Mouse (Mus musculus): Measurements from ENCODE around the gene Ptk6. TPM values are rescaled to one million over a fixed set of nuclear protein-coding genes. Genes with fewer than 3 reads are reported as not detected.

Gene Ptk6
- not detected in 2 replicates for polyA plus RNA-seq (2021; fragmentation: Nextera tagmentation)
- long read RNA-seq, experiment 1: 0 reads
- long read RNA-seq, experiment 2: 0 reads

GRCm38 (mm10) chr2:181202422-181202821 is at the start of gene Ptk6:
Ptk6 (minus strand) TSS chr2:181202789.

GRCm38 (mm10) chr2:181241602-181242313 is 39.2 kb upstream of the Ptk6 start, which contains the start of gene Helz2:
Helz2 (minus strand) TSS chr2:181242027.

GRCm38 (mm10) chr2:181219538-181220216 is 17.1 kb upstream of the Ptk6 start, which contains the start of gene Fndc11:
Fndc11 (plus strand) TSS chr2:181220013.

DNA sequence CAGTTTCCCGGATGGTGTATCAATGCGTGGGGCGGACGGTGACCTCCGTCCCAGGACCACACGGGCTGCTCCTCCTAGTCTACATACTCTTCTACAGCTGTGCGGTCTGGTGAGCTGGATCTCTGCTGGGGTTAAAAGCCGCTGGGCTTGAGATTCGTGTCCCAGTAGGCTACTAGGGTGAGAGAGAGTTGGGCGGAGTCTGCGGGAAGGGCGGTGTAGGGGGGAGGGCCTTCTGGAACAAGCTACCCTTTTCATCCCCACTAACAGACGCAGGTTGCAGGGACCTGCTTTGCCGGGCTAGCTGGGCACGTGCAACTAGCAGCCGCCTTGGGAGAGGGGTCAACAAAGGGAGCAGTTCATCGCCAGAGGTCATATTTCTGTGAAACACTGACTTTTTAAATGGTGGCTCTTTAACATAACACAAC is 10.4 kb upstream of the Ptk6 start, which contains the start of gene Srms:
TSS of gene Srms (minus strand) at position 165 of the 425 bp plus-strand sequence.

DNA sequence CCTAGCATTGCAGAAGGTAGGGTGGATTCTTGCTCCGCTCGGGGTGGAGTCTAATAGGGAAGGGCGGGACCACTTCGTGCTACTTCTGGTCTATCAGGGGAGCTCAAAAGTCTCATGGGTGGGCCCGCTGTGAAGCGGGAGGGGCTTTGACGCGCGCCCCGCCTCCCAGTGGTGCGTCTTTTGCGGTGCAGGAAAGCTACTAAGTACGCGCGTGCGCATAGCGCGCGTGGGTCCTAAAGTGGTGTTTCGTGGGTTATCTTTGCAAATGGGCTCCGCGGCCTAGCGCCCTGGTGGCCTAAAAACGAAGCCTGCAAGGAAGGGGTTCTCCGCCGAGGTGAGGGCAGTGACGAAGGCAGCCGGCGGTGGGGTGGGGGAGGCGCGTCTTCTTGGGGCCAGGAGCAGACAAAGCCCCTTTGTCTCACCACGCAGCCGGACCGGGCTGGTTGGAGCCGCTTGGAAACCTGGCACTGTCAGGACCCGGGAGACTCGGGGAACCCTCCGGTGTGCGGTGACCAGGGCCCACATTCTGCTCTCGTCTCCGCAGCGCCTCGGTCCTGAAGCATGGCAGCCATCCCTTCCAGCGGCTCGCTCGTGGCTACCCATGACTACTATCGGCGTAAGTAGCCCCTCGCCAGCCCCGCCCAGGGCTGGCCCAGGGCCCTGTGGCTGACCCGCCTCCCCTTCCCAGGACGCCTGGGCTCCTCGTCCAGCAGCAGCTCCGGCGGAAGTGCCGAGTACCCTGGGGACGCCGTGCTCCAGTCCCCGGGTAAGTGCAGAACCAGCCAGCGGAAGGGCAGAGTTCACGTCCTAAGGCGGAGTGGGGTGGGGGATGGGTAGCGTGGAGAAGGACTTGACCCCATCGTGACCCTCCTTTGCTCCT is 15.2 kb downstream of the Ptk6 start, which contains the start of gene Ppdpf:
TSS of gene Ppdpf (plus strand) at position 127 of the 880 bp plus-strand sequence.

DNA sequence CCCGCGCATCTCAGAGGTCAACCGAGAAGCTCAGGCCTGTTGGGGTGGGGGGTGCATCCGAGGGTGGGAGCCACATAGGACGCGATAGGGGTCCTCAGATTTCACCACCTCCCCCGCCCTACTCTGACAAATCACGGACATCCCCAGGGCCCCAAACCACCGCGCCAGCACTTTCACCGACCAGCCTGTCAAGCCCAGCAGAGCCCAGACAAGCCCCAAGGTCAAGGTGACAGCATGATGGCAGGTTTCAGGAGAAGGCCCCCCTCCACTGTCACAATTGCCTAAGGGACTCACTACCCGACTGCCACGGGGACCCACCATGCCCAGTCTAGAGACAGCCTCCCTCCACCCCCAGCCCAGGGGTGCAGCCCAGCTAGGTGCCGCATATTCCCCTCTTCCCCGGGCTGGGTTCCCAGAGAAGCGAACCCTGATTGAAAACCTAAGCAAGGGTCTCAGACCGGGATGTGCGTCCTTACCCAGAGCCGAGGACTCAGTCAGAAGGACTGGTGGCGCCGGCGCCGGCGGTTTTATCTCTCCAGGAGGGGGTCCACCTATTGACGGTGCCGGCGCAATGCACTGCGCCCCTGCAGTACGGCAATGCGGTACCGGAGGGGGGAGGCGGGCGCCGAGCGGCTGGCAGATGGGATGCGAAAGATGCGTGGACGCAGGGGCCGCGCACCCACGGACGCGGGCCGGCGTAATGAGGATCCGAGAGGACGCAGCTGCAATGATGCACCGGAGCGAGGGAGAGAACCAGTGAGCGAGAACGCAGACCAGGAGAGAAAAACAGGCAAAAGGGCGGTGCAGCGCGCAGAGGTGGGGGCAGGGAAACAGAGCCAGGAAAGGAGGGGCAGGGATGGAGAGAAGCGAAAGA is 46.1 kb downstream of the Ptk6 start, which contains the start of gene Eef1a2:
TSS of gene Eef1a2 (minus strand) at position 767 of the 874 bp plus-strand sequence.

Other genes starting within 250 kb of the Ptk6 start
- 129 and 140 TPM in 2 replicates for gene Nkain4, start 248.1 kb downstream of the Ptk6 start, polyA plus RNA-seq (2021; fragmentation: Nextera tagmentation)
- 92.6 and 118 TPM in 2 replicates for gene Arfgap1, start 235.6 kb downstream of the Ptk6 start, polyA plus RNA-seq (2021; fragmentation: Nextera tagmentation)
- gene Col20a1, start 216.3 kb downstream of the Ptk6 start, polyA plus RNA-seq (2021; fragmentation: Nextera tagmentation): 0.10 and 0.13 TPM in 2 replicates
- 15.1 and 25.9 TPM in 2 replicates for gene Chrna4, start 159.2 kb downstream of the Ptk6 start, polyA plus RNA-seq (2021; fragmentation: Nextera tagmentation)
- gene Kcnq2, start 67.5 kb downstream of the Ptk6 start, polyA plus RNA-seq (2021; fragmentation: Nextera tagmentation): 23.0 and 89.4 TPM in 2 replicates
- gene Eef1a2, start 45.8 kb downstream of the Ptk6 start, polyA plus RNA-seq (2021; fragmentation: Nextera tagmentation): 219 and 425 TPM in 2 replicates
- gene Ppdpf, start 15.5 kb downstream of the Ptk6 start, polyA plus RNA-seq (2021; fragmentation: Nextera tagmentation): 173 and 211 TPM in 2 replicates
- gene Srms, start 10.4 kb upstream of the Ptk6 start, polyA plus RNA-seq (2021; fragmentation: Nextera tagmentation): 0.08 and 0.12 TPM in 2 replicates
- gene Fndc11, start 17.2 kb upstream of the Ptk6 start, polyA plus RNA-seq (2021; fragmentation: Nextera tagmentation): 0.29 and 0.38 TPM in 2 replicates
- gene Helz2, start 39.2 kb upstream of the Ptk6 start, polyA plus RNA-seq (2021; fragmentation: Nextera tagmentation): 0.16 and 0.29 TPM in 2 replicates
- gene Gmeb2, start 85.2 kb upstream of the Ptk6 start, polyA plus RNA-seq (2021; fragmentation: Nextera tagmentation): 1.7 and 4.5 TPM in 2 replicates
- 1,269 and 1,330 TPM in 2 replicates for gene Stmn3, start 111.7 kb upstream of the Ptk6 start, polyA plus RNA-seq (2021; fragmentation: Nextera tagmentation)
- 2.6 and 3.0 TPM in 2 replicates for gene Rtel1, start 117.0 kb upstream of the Ptk6 start, polyA plus RNA-seq (2021; fragmentation: Nextera tagmentation)
- 20.7 and 23.8 TPM in 2 replicates for gene Zgpat, start 162.1 kb upstream of the Ptk6 start, polyA plus RNA-seq (2021; fragmentation: Nextera tagmentation)
- 52.6 and 74.6 TPM in 2 replicates for gene Arfrp1, start 162.6 kb upstream of the Ptk6 start, polyA plus RNA-seq (2021; fragmentation: Nextera tagmentation)
- 3.3 and 5.9 TPM in 2 replicates for gene Lime1, start 177.3 kb upstream of the Ptk6 start, polyA plus RNA-seq (2021; fragmentation: Nextera tagmentation)